ENCODE assay signal across 8 mouse cellular contexts in the genomic region with DNA sequence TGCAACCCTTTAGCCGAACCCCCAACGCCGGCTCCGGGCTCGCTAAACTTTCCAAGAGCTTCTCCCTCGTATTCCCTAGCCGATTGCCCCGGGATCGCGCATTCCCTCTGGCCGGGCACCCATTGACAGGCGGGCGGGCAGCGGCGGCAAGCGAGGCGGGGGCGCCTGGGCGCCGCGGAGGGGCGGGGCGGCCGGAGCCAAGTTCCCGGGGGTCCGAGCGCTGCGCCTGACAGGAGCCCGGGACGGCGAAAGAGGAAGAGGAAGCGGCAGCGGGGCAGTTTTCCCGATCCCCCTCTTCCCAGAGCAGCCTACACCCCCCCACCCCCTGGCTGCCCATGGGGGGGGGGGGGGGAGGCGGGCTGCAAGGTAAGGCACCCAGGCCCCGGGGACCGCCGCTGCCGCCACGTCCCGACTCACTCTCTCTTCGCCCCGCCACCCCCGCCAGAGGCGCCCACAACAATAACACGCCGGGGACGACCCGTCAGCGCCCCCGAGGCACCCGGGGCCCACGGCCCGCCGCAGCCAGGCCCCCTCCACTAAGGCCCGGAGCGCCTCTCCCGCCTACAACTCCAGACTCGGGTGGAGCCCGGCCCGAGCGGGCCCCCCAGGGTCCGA. TPM values are rescaled to one million over a fixed set of nuclear protein-coding genes. Genes with fewer than 3 reads are reported as not detected.
DNase-seq lines count a peak whose midpoint lies in the region; ATAC-seq and TF ChIP-seq lines count a peak whose summit lies in the region.

No protein-coding gene starts in this region.

- TF ChIP-seq POLR2A in small intestine, adult 2 months (IDR thresholded peaks at IDR 0.05; ENCODE audit: low read depth, low read length) = no peak

- peaks cover 12% of the 10 kb centered on the region; the same call in 1 of the 2 replicates for H3K4me1 ChIP-seq in forebrain, embryonic 14.5 days (ENCODE audit: control insufficient read depth, insufficient read depth, low read length)
- H3K4me1 ChIP-seq in hindbrain, postnatal 0 days (ENCODE audit: insufficient read depth, low read length) = no peaks in the 10 kb centered on the region
- H3K4me1 ChIP-seq in limb, embryonic 13.5 days = peaks cover 17% of the 10 kb centered on the region
- H3K4me1 ChIP-seq in midbrain, embryonic 13.5 days (replicated peaks) = peaks cover 40% of the 10 kb centered on the region
- peaks cover 3% of the 10 kb centered on the region for H3K4me1 ChIP-seq in small intestine, adult 2 months (ENCODE audit: control insufficient read depth, insufficient read depth, insufficient read length, low read length)

- no peaks in the 10 kb centered on the region for H3K27me3 ChIP-seq in forebrain, embryonic 14.5 days (replicated peaks; ENCODE audit: control insufficient read depth, insufficient read depth, low read length)
- no peaks in the 10 kb centered on the region for H3K27me3 ChIP-seq in hindbrain, postnatal 0 days (ENCODE audit: insufficient read depth, low read length)
- H3K27me3 ChIP-seq in limb, embryonic 13.5 days = no peaks in the 10 kb centered on the region
- H3K27me3 ChIP-seq in midbrain, embryonic 13.5 days = no peaks in the 10 kb centered on the region
- H3K27me3 ChIP-seq in small intestine, adult 2 months (ENCODE audit: control insufficient read depth, insufficient read depth, low read length) = no peaks in the 10 kb centered on the region

- no peaks in the 10 kb centered on the region for H3K9me3 ChIP-seq in forebrain, embryonic 14.5 days (replicated peaks; ENCODE audit: control insufficient read depth, low read length)
- H3K9me3 ChIP-seq in hindbrain, postnatal 0 days (ENCODE audit: low read length) = no peaks in the 10 kb centered on the region
- no peaks in the 10 kb centered on the region for H3K9me3 ChIP-seq in limb, embryonic 13.5 days
- H3K9me3 ChIP-seq in midbrain, embryonic 13.5 days = no peaks in the 10 kb centered on the region

- H3K9ac ChIP-seq in forebrain, embryonic 14.5 days (ENCODE audit: low read length) = peak overlapping the region; percentile 87
- peak overlapping the region; percentile 80 for H3K9ac ChIP-seq in hindbrain, postnatal 0 days (replicated peaks; ENCODE audit: low read length)
- peak overlapping the region; percentile 92 for H3K9ac ChIP-seq in limb, embryonic 13.5 days
- H3K9ac ChIP-seq in midbrain, embryonic 13.5 days (replicated peaks) = peak overlapping the region; percentile 90

- peak overlapping the region; percentile 96 for H3K4me3 ChIP-seq in forebrain, embryonic 14.5 days (ENCODE audit: low read depth, low read length)
- H3K4me3 ChIP-seq in hindbrain, postnatal 0 days (ENCODE audit: low read length) = peak overlapping the region; percentile 98
- peak overlapping the region; percentile 96 for H3K4me3 ChIP-seq in limb, embryonic 13.5 days
- H3K4me3 ChIP-seq in midbrain, embryonic 13.5 days (replicated peaks) = peak overlapping the region; percentile 96
- peak overlapping the region; percentile 99 for H3K4me3 ChIP-seq in small intestine, adult 2 months (ENCODE audit: low read depth, low read length)

- peak; percentile 70; the same call in 1 of the 2 replicates for ATAC-seq in cerebellum, adult (ENCODE audit: insufficient number of reproducible peaks, low FRiP score, low TSS enrichment)
- ATAC-seq in forebrain, embryonic 14.5 days = peak; percentile 87
- peak; percentile 81 for ATAC-seq in hindbrain, postnatal 0 days
- peak; percentile 80 for ATAC-seq in limb, embryonic 13.5 days (ENCODE audit: low FRiP score, low read depth)
- peak; percentile 91 for ATAC-seq in midbrain, embryonic 13.5 days

- no peak for DNase-seq in cerebellum, adult 9-10 months
- DNase-seq in adrenal gland, postnatal 4 days (ENCODE audit: low spot score in 2 of 2) = peak; percentile 4 to 17
- DNase-seq in forebrain, embryonic 14.5 days (ENCODE audit: low spot score) = no peak
- DNase-seq in hindbrain, postnatal 0 days (ENCODE audit: low spot score) = peak; percentile 59

- no peak for TF ChIP-seq CTCF in hindbrain, postnatal 0 days (IDR thresholded peaks at IDR 0.05; ENCODE audit: low read depth)
- TF ChIP-seq CTCF in small intestine, adult 2 months (IDR thresholded peaks at IDR 0.05; ENCODE audit: extremely low read depth, insufficient read length, insufficient replicate concordance, low read depth, low read length) = no peak

- H3K36me3 ChIP-seq in forebrain, embryonic 14.5 days (ENCODE audit: control insufficient read depth, insufficient read depth, low read length) = no peaks in the 10 kb centered on the region
- no peaks in the 10 kb centered on the region for H3K36me3 ChIP-seq in hindbrain, postnatal 0 days (ENCODE audit: insufficient read depth, low read length)
- no peaks in the 10 kb centered on the region for H3K36me3 ChIP-seq in limb, embryonic 13.5 days
- H3K36me3 ChIP-seq in midbrain, embryonic 13.5 days = no peaks in the 10 kb centered on the region
- no peaks in the 10 kb centered on the region for H3K36me3 ChIP-seq in small intestine, adult 2 months (ENCODE audit: control insufficient read depth, insufficient read depth, low read length)

- H3K4me2 ChIP-seq in forebrain, embryonic 14.5 days (ENCODE audit: low read length) = peak overlapping the region; percentile 77
- peak overlapping the region; percentile 82 for H3K4me2 ChIP-seq in hindbrain, postnatal 0 days (ENCODE audit: low read depth, low read length)
- peak overlapping the region; percentile 87 for H3K4me2 ChIP-seq in limb, embryonic 13.5 days (replicated peaks)
- H3K4me2 ChIP-seq in midbrain, embryonic 13.5 days (replicated peaks) = peak overlapping the region; percentile 82

- WGBS in forebrain, embryonic 14.5 days = under 1% methylated on average over 41 of the region's 63 CpGs
- WGBS in hindbrain, postnatal 0 days = 1% methylated on average over 23 of the region's 63 CpGs
- WGBS in limb, embryonic 13.5 days = 0% methylated on average over 37 of the region's 63 CpGs
- WGBS in midbrain, embryonic 13.5 days = under 1% methylated on average over 34 of the region's 63 CpGs
- under 1% methylated on average over 54 of the region's 63 CpGs for WGBS in small intestine, adult 2 months

- H3K27ac ChIP-seq in forebrain, embryonic 14.5 days (ENCODE audit: low read depth, low read length) = peak overlapping the region; percentile 96
- peak overlapping the region; percentile 91 for H3K27ac ChIP-seq in hindbrain, postnatal 0 days
- peak overlapping the region; percentile 97 for H3K27ac ChIP-seq in limb, embryonic 13.5 days
- peak overlapping the region; percentile 98 for H3K27ac ChIP-seq in midbrain, embryonic 13.5 days
- H3K27ac ChIP-seq in small intestine, adult 2 months (ENCODE audit: insufficient read depth, low read depth, low read length) = peak overlapping the region; percentile 57; the same call in 1 of the 2 replicates

RNA-seq across cellular contexts. Expression of a gene that starts 7.5 kb away (rescaled TPM):
- 10 to 100 TPM; 46.0 to 48.4 TPM for total RNA-seq in adrenal gland, postnatal 4 days (2021)
- polyA plus RNA-seq in forebrain, embryonic 14.5 days (2014; fragmentation: Nextera tagmentation; extraction: Ambion mirVana) = 57.2 and 63.7 TPM in 2 replicates
- 30.5 and 37.2 TPM in 2 replicates for total RNA-seq in hindbrain, postnatal 0 days (2014; rRNA removed)
- 48.7 and 51.4 TPM in 2 replicates for polyA plus RNA-seq in hindbrain, postnatal 0 days (2015; fragmentation: Nextera tagmentation; extraction: Ambion mirVana)
- polyA plus RNA-seq in limb, embryonic 13.5 days (2015; fragmentation: Nextera tagmentation; extraction: Ambion mirVana) = 56.1 and 57.8 TPM in 2 replicates
- 68.3 and 70.2 TPM in 2 replicates for polyA plus RNA-seq in midbrain, embryonic 13.5 days (2015; fragmentation: Nextera tagmentation; extraction: Ambion mirVana)
- 3.9 and 9.9 TPM in 2 replicates for polyA plus RNA-seq in small intestine, adult 2 months (2012; rRNA removed)

Comparison
In these comparisons a context has a peak if more than half of its experiments do, and no peak if none do; other contexts are left out.
1. DNase-seq: peak in adrenal gland, postnatal 4 days (2 of 2) and hindbrain, postnatal 0 days (single experiment); none in cerebellum, adult 9-10 months (single experiment) and forebrain, embryonic 14.5 days (single experiment).
2. Peak in every context shown above with its lines, with median percentiles within 50 percentile points of each other: ATAC-seq, H3K27ac ChIP-seq, H3K4me2 ChIP-seq, H3K4me3 ChIP-seq and H3K9ac ChIP-seq.